Mouse (Mus musculus) liver, postnatal 0 days (tissue): ENCODE results near the gene Ubtf. TPM values are rescaled to one million over a fixed set of nuclear protein-coding genes. Genes with fewer than 3 reads are reported as not detected.

Experiments
- ATAC-seq: fragments of 200-750 bp; cut with Nextera tagmentation; 2 replicates; pipeline ENCODE4 v1.8.0; 2017; ENCODE audit warnings: mild to moderate bottlenecking, moderate library complexity
- DNase-seq: peaks from one replicate; pipeline ENCODE4 v3.0.0-alpha.2; 2016
- H3K27ac ChIP-seq: fragments of 300-500 bp; sonication (generic); 2 replicates; pipeline ENCODE4 v1.5.1; 2014; ENCODE audit warnings: antibody characterized with exemption, moderate library complexity, mild to moderate bottlenecking, low read depth
- H3K27me3 ChIP-seq: fragments of 300-500 bp; sonication (generic); 2 replicates; pipeline ENCODE4 v1.6.1; 2014; ENCODE audit warnings: low read length, control low read depth, mixed read lengths; ENCODE audit not compliant: insufficient read depth
- H3K36me3 ChIP-seq: fragments of 300-500 bp; sonication (generic); replicated peaks from 2 replicates; pipeline ENCODE4 v1.6.1; 2014; ENCODE audit warnings: mild to moderate bottlenecking, control low read depth, low read length, moderate library complexity, mixed read lengths; ENCODE audit not compliant: insufficient read depth
- H3K4me1 ChIP-seq: fragments of 300-500 bp; sonication (generic); 2 replicates; pipeline ENCODE4 v1.6.1; 2014; ENCODE audit warnings: antibody characterized with exemption, mild to moderate bottlenecking, control low read depth; ENCODE audit not compliant: insufficient read depth
- H3K4me2 ChIP-seq: fragments of 300-500 bp; sonication (generic); 2 replicates; pipeline ENCODE4 v1.6.1; 2014; ENCODE audit warnings: low read depth, mild to moderate bottlenecking, low read length, moderate library complexity, mixed read lengths
- H3K4me3 ChIP-seq: fragments of 300-500 bp; sonication (generic); 2 replicates; pipeline ENCODE4 v1.5.1; 2014; ENCODE audit warnings: low read depth, low read length
- H3K9ac ChIP-seq: fragments of 300-500 bp; sonication (generic); replicated peaks from 2 replicates; pipeline ENCODE4 v1.6.1; 2014; ENCODE audit warnings: mild to moderate bottlenecking, moderate library complexity
- H3K9me3 ChIP-seq: fragments of 300-500 bp; sonication (generic); 2 replicates; pipeline ENCODE4 v1.6.1; 2016; ENCODE audit warnings: mild to moderate bottlenecking, control low read depth, low read length, mixed read lengths
- CTCF ChIP-seq: sonication (generic); IDR thresholded peaks from 2 replicates; pipeline ENCODE4 v1.5.1; 2016; ENCODE audit warnings: antibody characterized with exemption, low read depth
- EP300 ChIP-seq: IDR thresholded peaks from 2 replicates; pipeline ENCODE4 v1.6.1; 2016; ENCODE audit warnings: antibody characterized with exemption, low read depth, mild to moderate bottlenecking
- WGBS: fragments of 180-500 bp; shearing (Covaris S2); extraction: QIAGEN DNeasy Blood & Tissue Kit; methylation state at CpG from one replicate; pipeline ENCODE4 v1.1.7; 2014; ENCODE audit not compliant: insufficient replicate concordance; 5-methylcytosine and 5-hydroxymethylcytosine counted together
- polyA plus RNA-seq: library from polyadenylated mRNA; unstranded; fragments of >200 nt; fragmentation: Nextera tagmentation; extraction: Ambion mirVana; gene quantifications from 2 replicates; pipeline ENCODE4 v1.2.1, GENCODE M21; 2015

Gene Ubtf
- polyA plus RNA-seq, 1 experiment from 2014 or later: 32.5 TPM

DNA sequence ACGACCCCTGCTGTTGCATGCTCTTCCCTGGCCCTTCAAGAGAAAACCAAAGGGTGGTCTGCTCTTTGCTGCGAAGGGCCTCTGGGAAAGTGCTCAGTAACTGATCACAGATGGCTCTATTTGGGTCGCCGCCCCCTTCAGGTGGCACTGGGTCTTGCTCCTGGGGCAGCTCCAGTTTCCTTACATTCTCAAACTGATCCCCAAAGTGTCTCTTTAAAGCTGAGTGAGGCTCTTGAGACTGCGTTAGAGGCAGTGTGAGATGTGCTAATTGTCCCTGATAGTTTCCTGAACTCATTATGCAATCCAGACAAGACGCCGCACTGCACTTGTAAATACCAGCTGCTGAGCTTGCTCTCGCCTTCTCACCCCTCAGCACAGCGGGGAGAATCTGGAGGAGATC lies 62.0 kb downstream of the Ubtf start:
- 0 out of 2 replicates have a peak, but pooled peaks cover 3% of the 10 kb centered on the region for H3K4me1 ChIP-seq
- WGBS: 70% methylated on average over 9 of the region's 9 CpGs
- TF ChIP-seq CTCF (peak; percentile 43), EP300 (no peak)
- no peak overlapping the region for H3K27ac ChIP-seq
- H3K27me3 ChIP-seq: no peaks in the 10 kb centered on the region
- H3K9me3 ChIP-seq: no peaks in the 10 kb centered on the region
- H3K4me3 ChIP-seq: no peak overlapping the region
- ATAC-seq (no peak), DNase-seq (peak; percentile 45)
- H3K4me2 ChIP-seq: no peak overlapping the region
- no peak overlapping the region for H3K9ac ChIP-seq
- peaks cover 3% of the 10 kb centered on the region; the same call in 1 of the 2 replicates for H3K36me3 ChIP-seq

Other genes with a start within 250 kb of the Ubtf start
- gene Mpp2, start 231.2 kb downstream of the Ubtf start, polyA plus RNA-seq: 3.9 and 4.4 TPM in 2 replicates
- gene Ppy, start 218.4 kb downstream of the Ubtf start, polyA plus RNA-seq: 0.72 TPM in 1 of 2 replicates, not detected in the other
- gene Pyy, start 211.9 kb downstream of the Ubtf start, polyA plus RNA-seq: 1.8 TPM in 1 of 2 replicates, not detected in the other
- gene Nags, start 174.2 kb downstream of the Ubtf start, polyA plus RNA-seq: 18.5 and 25.1 TPM in 2 replicates
- 5.8 and 6.4 TPM in 2 replicates for gene Tmem101, start 163.3 kb downstream of the Ubtf start, polyA plus RNA-seq
- gene Lsm12, start 134.4 kb downstream of the Ubtf start, polyA plus RNA-seq: 52.2 and 55.0 TPM in 2 replicates
- gene G6pc3, start 130.1 kb downstream of the Ubtf start, polyA plus RNA-seq: 6.7 and 6.8 TPM in 2 replicates
- gene Hdac5, start 89.6 kb downstream of the Ubtf start, polyA plus RNA-seq: 17.7 and 17.8 TPM in 2 replicates
- 4.7 and 4.9 TPM in 2 replicates for gene BC030867, start 70.9 kb downstream of the Ubtf start, polyA plus RNA-seq
- not detected in 2 replicates for gene Asb16, start 51.0 kb downstream of the Ubtf start, polyA plus RNA-seq
- gene Tmub2, start 34.8 kb downstream of the Ubtf start, polyA plus RNA-seq: 19.4 and 20.8 TPM in 2 replicates
- 4.5 and 4.6 TPM in 2 replicates for gene Atxn7l3, start 23.1 kb downstream of the Ubtf start, polyA plus RNA-seq
- 311 and 329 TPM in 2 replicates for gene Slc4a1, start 46.5 kb upstream of the Ubtf start, polyA plus RNA-seq
- 1.8 and 2.4 TPM in 2 replicates for gene Rundc3a, start 73.7 kb upstream of the Ubtf start, polyA plus RNA-seq
- 510 and 522 TPM in 2 replicates for gene Slc25a39, start 88.2 kb upstream of the Ubtf start, polyA plus RNA-seq
- 156 and 161 TPM in 2 replicates for gene Grn, start 110.6 kb upstream of the Ubtf start, polyA plus RNA-seq
- 0.23 and 0.72 TPM in 2 replicates for gene Fam171a2, start 127.9 kb upstream of the Ubtf start, polyA plus RNA-seq
- gene Itga2b, start 150.4 kb upstream of the Ubtf start, polyA plus RNA-seq: 41.0 and 44.8 TPM in 2 replicates
- 11.1 and 12.2 TPM in 2 replicates for gene Gpatch8, start 236.7 kb upstream of the Ubtf start, polyA plus RNA-seq